Mouse (Mus musculus): ENCODE data around the gene Iffo1.

Iffo1 gene

GRCm38 (mm10) chr6:125196301-125196700 is 51.3 kb downstream of the Iffo1 start:
- DNase-seq, result no peak

- no peak for DNase-seq
Observed at GRCm38 (mm10) chr6:125197166-125197565, 52.1 kb downstream of the Iffo1 start.

- DNase-seq, result no peak
Observed at GRCm38 (mm10) chr6:125210436-125210835, 65.4 kb downstream of the Iffo1 start.
